Comparison of ENCODE assay signal across 10 mouse cellular contexts in the genomic region with DNA sequence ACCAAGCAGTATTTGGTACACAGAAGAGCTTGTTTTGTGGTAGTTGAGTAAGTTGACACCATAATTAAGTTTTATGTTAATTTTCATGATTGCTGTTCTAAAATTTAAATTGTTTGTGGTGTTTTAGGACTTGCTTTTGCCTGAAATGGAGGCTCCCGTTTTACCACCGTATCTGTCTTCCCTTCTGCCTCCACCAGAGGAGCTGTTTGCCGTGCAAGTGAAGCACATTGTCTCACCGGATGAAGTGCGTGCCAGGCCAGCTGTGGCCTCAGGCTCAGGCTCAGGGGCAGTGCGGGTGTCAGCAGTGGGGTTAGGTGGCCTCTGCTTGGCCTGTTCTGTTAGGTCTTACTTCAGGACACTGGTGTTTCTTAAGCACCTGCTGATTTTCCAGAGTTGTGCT.
A peak's percentile ranks its signal among the peaks of the same experiment; 100 is the strongest.
DNase-seq lines count a peak whose midpoint lies in the region; ATAC-seq and TF ChIP-seq lines count a peak whose summit lies in the region.
"Had no signal": no experiment of that assay in that cellular context is flagged by ENCODE, and none has a peak within 500 bp of the region (broad histone marks: within the 10 kb centered on the region; RNA-seq: fewer than 3 reads in every experiment).

No protein-coding gene starts in this region.

- in situ Hi-C loops in CH12.LX (cut with MboI; ENCODE audit: low pct_ligation_motif_present, low pct_unique_long_range_greater_than_20kb, low sequenced_read_pairs): no loop called here

- TF ChIP-seq EP300 in CH12.LX (IDR thresholded peaks at IDR 0.05; ENCODE audit: low read length): no peak

- DNase-seq in hindbrain, embryonic 10.5 days (ENCODE audit: low spot score): peak; percentile 49
- peak; percentile 22 for DNase-seq in CH12.LX (ENCODE audit: extremely low read depth)
- peak; percentile 13 for DNase-seq in c-Kit-positive CD71-positive TER-119-positive erythroid progenitor cells, embryonic 14.5 days (ENCODE audit: low spot score)
- DNase-seq in lung, postnatal 36 days: peak; percentile 9
- no peak for DNase-seq in ovary, postnatal 36 days (ENCODE audit: low spot score)
- no peak for DNase-seq in cerebellum, postnatal 4 days (ENCODE audit: low spot score in 2 of 2)
- DNase-seq in urinary bladder, postnatal 14 days (ENCODE audit: low spot score): no peak

- no peaks in the 10 kb centered on the region for H3K4me1 ChIP-seq in hindbrain, embryonic 10.5 days (replicated peaks)
- no peaks in the 10 kb centered on the region for H3K4me1 ChIP-seq in hindbrain, embryonic 16.5 days (ENCODE audit: control insufficient read depth, insufficient read depth, low read depth, low read length)
- peaks cover 3 to 7% of the 10 kb centered on the region in 2 experiments; a peak in 2 of 4 replicates for H3K4me1 ChIP-seq in CH12.LX (ENCODE audit: control insufficient read depth in 1 of 2, insufficient read depth in 2 of 2)
- H3K4me1 ChIP-seq: neural tube, embryonic 13.5 days had no signal

- H3K36me3 ChIP-seq in hindbrain, embryonic 10.5 days: no peaks in the 10 kb centered on the region
- no peaks in the 10 kb centered on the region for H3K36me3 ChIP-seq in hindbrain, embryonic 16.5 days (ENCODE audit: control insufficient read depth, insufficient read depth, low read length)
- H3K36me3 ChIP-seq in CH12.LX (replicated peaks in 1 of 2; ENCODE audit: control insufficient read depth in 1 of 2, insufficient read depth in 1 of 2, low read length in 1 of 2): no peaks in the 10 kb centered on the region
- H3K36me3 ChIP-seq: neural tube, embryonic 13.5 days had no signal

- H3K27me3 ChIP-seq in hindbrain, embryonic 10.5 days (ENCODE audit: insufficient read depth, poor library complexity, severe bottlenecking): no peaks in the 10 kb centered on the region
- no peaks in the 10 kb centered on the region for H3K27me3 ChIP-seq in hindbrain, embryonic 16.5 days (replicated peaks; ENCODE audit: control insufficient read depth, insufficient read depth, low read length)
- no peaks in the 10 kb centered on the region for H3K27me3 ChIP-seq in CH12.LX (replicated peaks)
- H3K27me3 ChIP-seq: neural tube, embryonic 13.5 days had no signal

- H3K27ac ChIP-seq in hindbrain, embryonic 10.5 days: no peak overlapping the region
- H3K27ac ChIP-seq in hindbrain, embryonic 16.5 days (ENCODE audit: low read depth, low read length): no peak overlapping the region
- H3K27ac ChIP-seq in CH12.LX (ENCODE audit: insufficient read depth, low read depth): no peak overlapping the region
- H3K27ac ChIP-seq: neural tube, embryonic 13.5 days had no signal

- no peak overlapping the region for H3K4me2 ChIP-seq in hindbrain, embryonic 16.5 days (ENCODE audit: low read length)
- no peak overlapping the region for H3K4me2 ChIP-seq in CH12.LX (ENCODE audit: insufficient read depth, low read depth, poor library complexity, severe bottlenecking)
- H3K4me2 ChIP-seq: neural tube, embryonic 13.5 days had no signal

- 29% methylated on average over 6 of the region's 6 CpGs for WGBS in hindbrain, embryonic 10.5 days
- WGBS in hindbrain, embryonic 16.5 days: 26% methylated on average over 6 of the region's 6 CpGs

- TF ChIP-seq RAD21 in CH12.LX (IDR thresholded peaks at IDR 0.05; ENCODE audit: low read depth, low read length): peak; percentile 65

- no peaks in the 10 kb centered on the region for H3K9me3 ChIP-seq in hindbrain, embryonic 10.5 days
- no peaks in the 10 kb centered on the region for H3K9me3 ChIP-seq in hindbrain, embryonic 16.5 days (ENCODE audit: control insufficient read depth, low read length)
- no peaks in the 10 kb centered on the region for H3K9me3 ChIP-seq in CH12.LX (replicated peaks; ENCODE audit: low read length)
- H3K9me3 ChIP-seq: neural tube, embryonic 13.5 days had no signal

- no peak for ATAC-seq in hindbrain, embryonic 16.5 days
- ATAC-seq: inflammation-experienced regulatory T-cells, adult 6 months had no signal

- dilution Hi-C loops in CH12.LX (cut with MboI; ENCODE audit: extremely low pct_ligation_motif_present, extremely low pct_unique_long_range_greater_than_20kb, low sequenced_read_pairs): no loop called here

- TF ChIP-seq CTCF in CH12.LX (conservative IDR thresholded peaks at IDR 0.05 in 1 of 2, IDR thresholded peaks at IDR 0.05 in 1 of 2; ENCODE audit: low read depth in 2 of 2, low read length in 2 of 2): peak; percentile 16 to 64; a peak in 3 of 4 replicates

- H3K9ac ChIP-seq in hindbrain, embryonic 16.5 days (ENCODE audit: low read depth, low read length): no peak overlapping the region
- H3K9ac ChIP-seq in CH12.LX (ENCODE audit: insufficient read depth, low read depth): no peak overlapping the region
- H3K9ac ChIP-seq: neural tube, embryonic 13.5 days had no signal

- H3K4me3 ChIP-seq in hindbrain, embryonic 10.5 days: no peak overlapping the region
- no peak overlapping the region for H3K4me3 ChIP-seq in hindbrain, embryonic 16.5 days (ENCODE audit: low read length)
- no peak overlapping the region for H3K4me3 ChIP-seq in CH12.LX (replicated peaks in 1 of 3; ENCODE audit: low read depth in 2 of 3, low read length in 2 of 3, poor library complexity in 1 of 3)
- H3K4me3 ChIP-seq: neural tube, embryonic 13.5 days had no signal

- H3K79me2 ChIP-seq in CH12.LX (replicated peaks; ENCODE audit: control insufficient read depth, extremely low read depth, insufficient read depth, poor library complexity, severe bottlenecking): no peaks in the 10 kb centered on the region

- TF ChIP-seq POLR2A in CH12.LX (IDR thresholded peaks at IDR 0.05; ENCODE audit: low read depth, low read length): no peak

TF ChIP-seq in CH12.LX, 34 proteins besides CTCF, POLR2A, EP300 and RAD21:
- 0 out of 2 replicates have a peak, but pooled peaks have one; percentile 30 for TF ChIP-seq BHLHE40 (IDR thresholded peaks at IDR 0.05; ENCODE audit: low read depth, low read length)
- no peak for TF ChIP-seq NRF1 (IDR thresholded peaks at IDR 0.05; ENCODE audit: low read depth, low read length)
- peak; percentile 19; the same call in 1 of the 2 replicates for TF ChIP-seq SMC3 (IDR thresholded peaks at IDR 0.05; ENCODE audit: low read depth, low read length)
TF ChIP-seq in CH12.LX: peak in this region for 2.

Comparison
In these comparisons a context has a peak if more than half of its experiments do, and no peak if none do; other contexts are left out.
1. DNase-seq: peak in hindbrain, embryonic 10.5 days (single experiment), CH12.LX (single experiment), c-Kit-positive CD71-positive TER-119-positive erythroid progenitor cells, embryonic 14.5 days (single experiment) and lung, postnatal 36 days (single experiment); none in ovary, postnatal 36 days (single experiment), cerebellum, postnatal 4 days (0 of 2) and urinary bladder, postnatal 14 days (single experiment).